Mouse (Mus musculus) fat pad, adult 2 months (tissue): ENCODE data around the gene Frmpd2.

ENCODE experiments used
- DNase-seq: peaks from one replicate; pipeline ENCODE4 v3.0.0-alpha.2; 2011; ENCODE audit warnings: low read depth, low spot score; ENCODE audit errors: extremely low read depth

Gene Frmpd2

DNA sequence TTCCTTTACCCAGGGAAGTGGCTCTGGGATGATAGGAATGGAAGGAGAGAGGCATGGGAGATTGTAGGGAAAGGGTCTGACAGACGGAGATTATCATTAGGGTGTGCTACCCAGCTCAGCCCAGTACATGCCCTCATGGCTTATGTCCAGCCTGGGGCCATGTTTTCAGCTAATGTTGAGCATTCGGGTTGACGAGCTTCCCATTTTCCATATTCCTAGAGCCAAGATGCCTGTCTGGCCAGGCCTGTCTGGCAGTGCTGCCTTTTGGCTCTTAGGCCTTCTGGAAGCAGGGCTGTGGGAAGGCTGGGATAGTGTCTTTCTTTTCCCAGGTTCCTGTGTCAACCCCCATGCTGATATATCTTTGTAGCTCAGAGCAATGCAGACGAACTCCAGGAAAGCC lies 35.2 kb downstream of the Frmpd2 start:
- no peak for DNase-seq

DNA sequence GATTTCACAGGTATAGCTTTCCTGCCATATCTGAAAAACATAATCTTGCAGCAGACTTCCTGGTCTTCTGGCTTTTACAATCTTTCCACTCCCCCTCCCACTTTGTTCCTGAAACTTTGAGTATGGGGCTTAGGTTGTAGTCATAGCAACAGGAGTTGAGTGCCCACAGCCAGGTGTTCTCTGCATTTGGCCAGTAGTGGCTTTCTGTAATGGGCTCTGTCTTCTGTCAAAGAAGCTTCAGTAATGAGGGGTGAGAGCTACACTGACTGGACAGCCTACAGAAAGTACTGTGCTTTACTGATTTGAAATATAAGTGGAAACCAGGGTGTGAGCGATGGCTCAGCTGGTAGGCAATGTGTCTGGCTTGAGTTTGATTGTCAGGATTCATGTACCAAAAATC lies 37.2 kb downstream of the Frmpd2 start:
- DNase-seq = no peak

DNA sequence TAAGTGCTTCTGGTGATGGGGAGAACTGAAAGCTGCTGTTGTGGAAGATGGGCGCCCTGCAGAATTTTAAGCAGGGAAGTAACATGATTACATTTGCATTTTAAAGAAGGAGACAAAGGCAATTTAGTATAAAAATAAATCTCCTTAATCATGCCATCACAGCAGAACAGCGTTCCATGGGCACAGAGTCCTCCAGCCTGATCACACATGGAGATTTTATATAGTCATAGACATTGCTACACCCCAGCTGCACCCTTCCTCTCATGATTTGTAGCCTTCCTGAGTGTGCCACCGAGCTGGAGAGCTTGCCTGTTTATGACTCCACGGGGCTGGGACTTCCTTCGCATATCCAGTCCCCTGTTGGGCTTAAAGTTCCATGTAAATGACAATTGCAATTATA lies 42.4 kb downstream of the Frmpd2 start:
- DNase-seq = no peak

DNA sequence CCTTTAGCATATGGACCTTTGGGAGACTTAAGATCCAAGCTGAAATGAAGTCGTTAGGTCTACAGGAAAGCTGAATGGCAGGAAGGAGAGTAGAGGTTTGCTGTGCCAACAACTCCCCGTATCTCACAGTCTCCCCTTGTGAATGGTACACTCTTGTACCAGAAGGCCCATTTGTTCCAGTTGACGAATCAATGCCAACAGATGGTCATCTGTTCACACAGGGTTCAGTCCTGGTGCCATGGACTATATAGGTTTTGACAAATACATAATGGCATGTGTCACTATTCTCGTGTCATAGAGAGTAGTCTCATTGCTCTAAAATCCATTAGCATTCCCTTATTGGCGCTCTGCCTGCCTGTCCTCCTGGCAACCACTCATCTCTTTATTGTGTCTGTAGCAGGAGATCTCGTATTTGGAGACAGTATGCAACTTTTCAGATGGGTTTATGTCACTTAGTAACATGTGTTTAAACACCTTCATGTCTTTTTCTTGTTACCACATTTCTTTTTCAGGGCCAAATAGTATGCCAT lies 43.3 kb downstream of the Frmpd2 start:
- no peak for DNase-seq

DNA sequence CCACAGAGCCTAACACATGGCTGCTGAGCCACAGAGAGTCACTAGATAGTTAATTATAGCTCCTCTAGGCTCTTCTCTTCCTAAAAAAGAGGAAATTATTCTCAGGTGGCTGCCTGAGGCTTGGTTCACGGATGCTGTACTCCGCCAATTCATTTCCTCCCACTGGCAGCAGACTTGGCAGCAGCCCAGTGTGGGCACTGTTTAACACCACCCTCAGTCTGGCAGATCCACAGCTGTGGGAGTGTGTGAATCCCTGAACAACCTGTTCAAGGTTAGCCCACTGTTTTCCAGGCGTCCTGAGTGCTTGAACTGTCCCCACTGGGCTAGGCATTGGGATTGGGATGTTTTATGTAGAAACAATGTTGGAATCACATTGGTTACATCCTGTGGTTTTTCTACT lies 50.0 kb downstream of the Frmpd2 start:
- no peak for DNase-seq

DNA sequence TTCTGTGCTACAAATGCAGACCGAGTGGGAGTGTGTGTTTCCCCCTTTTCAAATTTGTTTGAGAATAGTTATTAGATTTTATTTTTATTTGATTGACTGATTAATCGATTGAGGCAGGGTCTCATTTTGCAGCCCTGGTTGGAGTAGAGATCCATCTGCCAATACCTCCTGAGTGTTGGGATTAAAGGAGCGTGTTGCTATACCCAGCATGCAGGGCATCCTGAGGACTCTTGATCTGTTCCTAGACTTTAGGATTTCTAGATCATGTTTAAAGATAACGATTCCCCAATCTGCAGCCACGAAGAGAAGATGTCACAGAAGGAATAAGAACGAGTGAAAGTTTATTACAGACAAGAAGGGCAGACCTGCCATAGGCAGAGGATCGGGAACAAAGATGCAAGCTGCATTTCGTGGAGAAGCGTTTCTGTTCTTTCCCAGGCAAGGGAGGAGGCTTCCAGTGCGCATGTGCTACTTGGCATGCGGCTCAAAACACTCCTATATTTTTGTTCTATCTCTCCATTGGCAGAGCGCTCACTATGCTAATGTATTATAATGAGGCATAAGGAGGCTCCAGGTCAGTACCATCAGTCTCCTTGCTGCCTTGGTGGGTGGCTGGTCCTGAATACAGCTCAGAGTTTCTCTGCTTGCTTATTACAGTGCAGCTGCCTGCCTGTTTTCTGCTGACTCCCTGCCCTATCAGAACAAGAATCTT lies 53.9 kb downstream of the Frmpd2 start:
- DNase-seq = no peak

DNA sequence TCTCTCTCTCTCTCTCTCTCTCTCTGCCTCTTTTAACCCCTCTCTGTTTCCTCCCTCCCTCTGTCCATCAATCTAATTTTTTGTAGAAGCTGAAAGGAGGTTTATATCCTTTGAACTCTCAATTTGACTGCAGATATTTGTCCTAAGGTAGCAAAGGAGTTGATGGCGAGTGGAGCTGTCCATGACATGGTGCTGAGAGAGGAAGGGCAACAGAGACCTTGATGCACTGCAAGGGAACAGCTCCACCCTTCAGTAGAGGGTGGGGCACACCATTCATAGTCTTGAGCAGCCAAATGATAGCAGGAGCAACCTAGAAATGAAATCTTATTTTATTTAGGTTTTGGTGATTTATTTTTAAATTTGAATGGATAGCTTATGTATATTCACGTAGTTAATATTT lies 55.1 kb downstream of the Frmpd2 start:
- DNase-seq = no peak

DNA sequence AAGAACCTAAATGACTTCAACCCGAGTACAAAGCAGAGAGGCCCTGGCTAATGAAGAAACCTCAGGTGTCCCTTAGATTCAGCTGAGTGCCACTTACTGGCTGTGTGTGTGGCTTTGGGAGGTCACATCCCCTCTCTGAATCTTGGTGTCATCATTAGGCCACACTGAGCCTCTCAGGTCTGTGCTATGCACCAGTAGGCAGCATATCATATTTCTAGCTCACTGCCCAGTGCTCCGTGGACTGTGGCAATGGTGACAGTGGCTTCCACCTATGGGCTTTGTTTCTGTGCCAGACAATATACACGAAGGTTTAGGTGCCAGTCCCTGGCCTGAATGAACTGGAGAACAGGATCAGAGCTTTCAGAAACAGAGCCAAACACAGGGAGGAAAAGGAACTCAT lies 56.4 kb downstream of the Frmpd2 start:
- no peak for DNase-seq

DNA sequence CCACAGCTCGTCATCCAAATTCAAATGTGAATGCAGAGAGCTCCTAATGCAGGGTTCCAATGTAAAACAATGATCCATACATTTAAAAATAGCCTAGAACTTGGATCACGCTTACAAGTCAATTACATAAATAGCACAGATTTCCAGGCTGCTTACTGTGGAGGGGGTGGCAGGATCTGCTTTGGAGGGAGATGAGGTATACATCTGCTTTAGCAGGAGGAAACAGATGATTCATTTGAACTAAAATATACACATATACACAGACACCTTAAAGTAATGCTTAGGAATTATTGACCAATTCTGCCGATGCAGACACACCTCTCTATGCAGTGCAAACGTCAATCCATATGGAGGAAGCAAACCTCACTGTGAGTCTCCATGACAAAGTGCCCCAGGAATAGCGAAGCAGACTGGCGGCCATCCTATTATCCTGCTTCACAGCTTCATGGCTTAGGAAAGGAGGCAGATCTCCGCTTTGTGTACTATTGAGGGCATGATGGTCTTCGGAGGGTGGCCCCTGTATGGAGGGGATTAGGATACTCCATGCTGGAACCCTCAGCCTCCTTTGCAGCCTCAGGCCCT lies 59.9 kb downstream of the Frmpd2 start:
- DNase-seq = no peak

DNA sequence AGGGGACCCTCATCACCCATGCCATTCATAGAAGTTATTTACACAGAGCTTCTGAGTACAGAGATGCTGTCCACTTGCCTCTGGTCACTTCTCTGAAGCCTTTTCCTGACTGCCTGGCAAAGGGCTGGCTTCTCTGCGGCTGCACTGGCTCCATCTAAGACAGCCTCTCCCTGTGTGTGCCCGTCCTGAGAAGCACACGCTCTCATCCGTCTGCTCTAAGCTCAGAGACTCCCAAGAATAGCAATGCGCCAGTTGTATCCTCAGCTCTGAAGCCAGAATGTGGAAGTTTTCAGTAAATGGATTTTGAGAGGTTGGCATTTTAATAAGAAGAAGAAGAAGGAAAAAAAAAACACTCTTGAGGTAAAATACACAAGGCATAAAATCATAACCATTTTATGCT lies 61.3 kb downstream of the Frmpd2 start:
- no peak for DNase-seq

DNA sequence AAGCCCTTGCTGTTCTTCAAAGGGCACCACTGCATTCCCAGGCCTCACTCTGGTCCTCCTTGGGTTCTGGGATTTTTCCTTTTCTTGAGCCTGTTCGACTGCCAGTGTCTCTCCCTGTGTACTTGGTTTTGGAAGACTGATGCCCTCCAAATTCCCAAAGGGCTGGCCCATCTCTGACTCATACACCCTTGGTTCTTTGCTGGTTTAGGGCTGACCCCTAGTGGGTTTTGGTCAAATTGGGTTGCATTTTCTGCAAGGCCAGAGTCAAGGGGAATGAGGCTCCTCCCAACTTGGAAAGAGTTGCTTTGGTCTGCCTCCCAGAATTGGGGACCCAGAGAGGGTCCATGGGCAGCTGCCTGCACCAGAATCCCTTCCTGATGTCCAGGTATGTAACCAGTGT lies 62.0 kb downstream of the Frmpd2 start:
- DNase-seq = no peak

DNA sequence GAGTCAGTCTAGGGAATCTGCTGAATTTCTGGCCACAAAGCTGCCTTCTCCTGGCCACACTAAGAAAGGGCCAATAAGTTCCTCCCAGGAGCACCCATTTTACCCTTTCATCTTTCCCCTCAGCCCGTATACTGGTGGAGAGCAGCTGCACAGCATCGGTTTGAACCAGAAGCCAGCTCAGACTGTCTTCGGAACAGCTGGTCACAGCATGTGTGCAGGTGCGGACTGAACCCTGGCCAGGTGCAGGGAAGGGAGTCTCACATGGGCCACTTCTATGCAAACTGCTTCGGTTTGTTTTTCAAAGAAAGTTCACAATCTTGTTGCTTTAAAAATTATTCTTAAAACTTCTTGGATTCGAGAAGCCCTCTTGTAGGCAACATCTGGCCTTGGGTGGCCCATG lies 63.8 kb downstream of the Frmpd2 start:
- no peak for DNase-seq

DNA sequence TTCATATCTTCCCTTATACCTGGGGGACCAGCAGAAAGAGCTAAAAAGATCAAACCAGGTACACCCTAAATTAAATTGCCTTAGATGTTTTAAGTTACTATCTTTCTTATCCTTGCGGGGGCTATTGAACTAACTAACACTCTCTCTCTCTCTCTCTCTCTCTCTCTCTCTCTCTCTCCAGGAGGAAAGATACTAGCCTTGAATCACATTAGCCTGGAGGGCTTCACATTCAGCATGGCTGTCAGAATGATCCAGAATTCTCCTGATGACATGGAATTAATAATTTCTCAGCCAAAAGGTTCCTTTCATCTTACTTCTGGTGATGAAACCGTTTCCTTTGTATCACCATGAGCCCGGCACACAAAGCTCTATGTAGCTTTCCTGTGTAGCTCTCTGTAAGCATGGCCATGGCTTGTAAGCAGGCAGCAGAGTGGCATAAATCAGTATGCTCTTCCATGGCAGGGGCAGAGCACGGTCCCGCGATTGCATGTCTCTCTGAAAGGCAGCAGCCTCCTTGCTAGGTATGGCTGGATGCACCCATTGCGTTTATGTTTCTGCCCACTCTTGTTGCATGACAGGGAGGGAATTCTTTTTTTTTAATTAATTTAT lies 68.2 kb downstream of the Frmpd2 start:
- DNase-seq = no peak

DNA sequence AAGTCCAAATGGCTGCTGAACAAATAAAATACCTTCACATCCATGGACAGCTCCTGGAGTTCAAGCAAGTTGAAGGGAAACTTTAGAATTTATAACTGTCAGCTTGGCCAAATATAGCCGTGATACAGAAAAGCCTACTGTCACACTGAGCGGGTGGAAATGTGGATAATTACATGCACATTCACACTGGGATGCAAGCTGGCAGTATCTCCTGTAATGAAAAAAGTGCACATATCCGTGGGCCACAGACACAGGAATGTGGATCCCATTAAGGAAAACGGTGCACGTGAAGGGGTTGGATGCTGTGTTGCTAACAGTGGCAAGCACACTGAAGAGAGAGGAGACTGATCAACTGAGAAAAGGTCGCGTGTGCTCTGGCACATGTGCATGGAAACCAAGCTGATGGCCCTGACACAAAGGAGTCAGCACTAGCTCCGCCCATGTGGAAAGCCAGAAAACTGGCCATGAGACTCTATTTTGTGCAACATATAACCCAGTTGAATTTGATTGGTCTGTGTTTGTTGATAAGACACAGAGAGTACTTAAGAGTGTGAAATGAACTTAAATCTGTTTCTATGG lies 74.2 kb downstream of the Frmpd2 start:
- DNase-seq = no peak

DNA sequence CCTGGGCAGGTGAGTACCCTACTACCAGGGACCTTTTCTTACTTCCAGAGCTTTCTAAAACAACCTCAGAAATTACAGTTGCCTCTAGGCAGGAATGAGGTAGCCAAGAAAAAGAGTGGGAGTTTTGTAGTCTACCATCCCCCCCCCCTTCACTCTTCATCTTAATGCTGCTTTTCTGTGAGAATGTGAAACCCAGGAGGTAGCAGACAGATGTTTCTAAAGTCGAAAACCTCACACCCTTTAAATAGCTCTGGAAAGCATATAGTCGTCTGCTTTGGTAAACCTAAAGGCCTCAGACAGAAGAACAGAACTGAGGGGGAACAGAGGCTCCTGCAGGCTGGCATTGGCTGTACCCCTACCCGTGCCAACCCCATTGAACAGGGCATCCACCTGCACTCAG lies 77.2 kb downstream of the Frmpd2 start:
- no peak for DNase-seq

DNA sequence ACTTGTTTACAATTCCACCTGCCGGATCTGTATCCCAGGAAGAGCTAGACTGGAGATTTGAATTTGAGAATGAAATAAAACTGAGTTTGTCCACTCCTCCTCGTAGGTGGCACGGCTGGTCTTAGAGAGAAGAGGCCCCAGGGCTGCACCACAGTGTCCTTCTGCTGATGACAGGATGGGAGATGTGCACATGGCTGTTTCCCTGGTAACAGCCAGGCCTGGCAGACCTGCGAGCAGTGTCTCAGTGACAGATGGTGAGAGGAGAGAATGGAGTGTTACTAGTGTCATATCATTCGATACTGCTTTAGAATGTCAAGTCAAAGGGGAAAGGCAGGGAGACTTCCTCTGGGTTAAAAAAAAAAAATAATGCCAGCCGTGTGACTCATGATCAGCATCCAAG lies 78.4 kb downstream of the Frmpd2 start:
- no peak for DNase-seq

DNA sequence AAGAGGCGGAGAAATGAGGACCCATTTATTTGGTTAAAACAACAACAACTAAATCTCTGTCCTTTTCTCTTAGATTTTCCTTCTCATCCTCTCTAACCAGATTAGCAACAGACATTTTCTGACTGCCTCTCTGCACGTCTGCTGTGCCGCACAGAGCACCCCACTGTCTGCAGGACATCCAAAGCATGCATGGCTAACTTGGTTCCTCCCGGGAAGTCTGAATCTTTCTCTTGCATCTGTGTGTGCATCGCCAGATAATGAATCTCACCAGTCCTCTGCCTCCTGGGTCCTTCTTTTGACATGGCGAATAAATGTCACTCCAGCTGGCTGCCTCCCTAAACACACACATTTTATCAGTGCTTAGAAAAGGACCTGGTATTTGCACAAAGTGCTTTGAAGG lies 99.2 kb downstream of the Frmpd2 start:
- DNase-seq = no peak

DNA sequence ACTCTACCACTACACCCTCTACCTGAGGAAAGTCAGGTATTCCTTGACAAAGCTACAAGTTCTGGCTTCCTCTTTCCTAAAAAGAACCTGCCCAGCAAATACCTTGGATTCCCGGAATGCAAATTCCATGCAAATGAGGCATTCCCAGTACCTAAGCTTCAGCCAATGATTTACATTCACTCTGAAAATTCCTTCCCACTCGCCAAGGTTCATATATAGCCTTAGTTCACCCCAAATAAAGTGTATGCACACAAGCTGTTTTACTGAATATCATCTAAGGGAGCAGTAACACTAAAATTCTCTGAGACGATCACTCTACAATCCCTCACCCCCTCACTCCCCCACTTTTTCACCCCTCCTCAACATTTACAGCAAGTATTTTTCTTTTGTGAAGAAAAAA lies 102.1 kb downstream of the Frmpd2 start:
- no peak for DNase-seq

DNA sequence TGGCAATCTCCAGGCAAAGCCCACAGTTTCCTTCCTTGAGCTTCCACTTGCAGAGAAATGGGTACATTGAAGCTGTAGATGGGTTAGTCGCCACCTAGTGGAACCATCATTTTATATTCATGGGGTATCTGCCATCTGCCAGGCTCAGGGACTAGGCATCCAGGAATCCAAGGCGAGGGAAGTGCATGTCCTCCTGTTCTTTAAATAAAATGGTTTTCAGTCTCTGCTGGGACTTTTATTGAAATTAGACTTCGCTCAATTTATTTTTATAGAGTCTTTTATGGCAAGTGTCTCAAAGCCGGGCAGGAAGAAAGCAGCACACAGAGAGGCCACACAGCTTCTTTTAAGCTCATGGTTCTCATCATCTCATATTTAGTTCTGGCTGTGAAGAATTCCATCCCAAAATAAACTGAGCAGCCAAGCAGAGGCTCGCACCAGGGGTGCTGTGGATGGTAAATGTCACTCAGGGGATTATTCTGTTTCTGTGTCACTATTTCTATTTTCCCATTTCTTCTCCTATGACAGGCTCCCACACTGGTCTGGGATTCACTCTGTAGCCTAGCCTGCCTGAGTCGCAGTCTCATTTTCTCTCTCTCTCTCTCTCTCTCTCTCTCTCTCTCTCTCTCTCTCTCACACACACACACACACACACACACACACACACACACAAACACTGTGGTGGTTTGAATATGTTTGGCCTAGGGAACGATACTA lies 108.4 kb downstream of the Frmpd2 start:
- DNase-seq = no peak

DNA sequence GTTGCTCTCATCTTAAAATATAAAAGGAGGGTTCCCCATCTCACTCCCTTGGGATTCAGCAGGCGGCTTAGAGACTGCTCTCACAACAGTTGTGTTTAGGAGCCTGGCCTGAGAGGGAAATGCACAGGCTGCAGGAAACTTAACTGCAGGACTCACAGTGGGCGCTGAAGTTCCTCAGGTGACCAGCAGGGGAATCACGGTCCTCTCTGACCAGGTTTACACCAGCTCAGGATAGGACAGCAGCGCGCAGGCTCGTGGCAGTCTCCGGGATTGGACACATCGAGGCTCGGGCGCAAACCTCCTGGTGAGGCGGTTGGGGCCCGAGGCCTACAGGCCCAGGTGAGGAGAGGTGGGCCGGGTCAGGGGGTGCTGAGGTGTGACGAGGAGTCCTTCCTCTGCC lies 117.5 kb downstream of the Frmpd2 start, which contains the start of gene Ptpn20:
Gene Ptpn20 (plus strand): TSS at position 257 of the 400 bp plus-strand sequence.
- DNase-seq = no peak

DNA sequence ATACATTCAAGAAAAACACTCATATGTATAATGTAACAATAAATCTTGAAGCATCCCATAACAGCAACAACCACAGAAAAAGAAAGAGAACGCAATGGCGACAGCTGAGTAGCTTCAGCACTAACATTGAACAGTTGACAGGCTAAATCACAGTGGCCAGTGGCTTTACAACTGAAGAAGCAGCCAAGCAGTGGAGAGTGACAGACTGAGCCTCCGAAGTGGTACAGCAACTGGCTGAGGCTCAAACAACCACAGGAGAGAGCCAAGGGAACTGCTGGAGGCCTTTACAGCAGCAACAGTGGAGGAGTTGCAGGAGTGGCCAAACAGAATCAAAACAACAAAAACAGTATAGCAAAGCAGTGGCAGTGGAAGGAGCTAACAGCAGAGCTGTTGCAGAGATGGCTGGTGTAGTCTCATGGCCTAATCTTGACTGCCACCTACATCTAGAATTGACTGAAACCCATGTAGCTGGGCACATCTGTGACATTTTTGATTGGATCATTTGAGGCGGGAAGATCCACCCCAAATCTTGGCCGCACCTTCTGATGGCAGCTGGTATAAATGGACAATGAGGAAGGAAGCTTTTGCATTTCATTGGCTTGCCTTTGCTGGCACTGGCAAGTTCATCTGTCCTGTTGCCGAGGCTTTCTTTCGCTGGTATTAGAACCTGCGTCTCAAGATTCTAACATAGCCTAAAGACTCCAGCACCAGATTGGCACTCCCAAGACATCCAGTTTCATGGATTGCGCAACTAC lies 127.1 kb downstream of the Frmpd2 start:
- no peak for DNase-seq
